Mouse (Mus musculus) neutrophil, adult 83 days (primary cell): ENCODE measurements around the gene Zfp358. TPM values are rescaled to one million over a fixed set of nuclear protein-coding genes. Genes with fewer than 3 reads are reported as not detected.

Source experiments
- total RNA-seq, 2 experiments: library from RNA; stranded (reverse); gene quantifications; one replicate each; pipeline ENCODE4 v1.2.4; 2023

Zfp358 gene
- 1 to 10 TPM; 5.0 to 5.5 TPM for total RNA-seq

DNA sequence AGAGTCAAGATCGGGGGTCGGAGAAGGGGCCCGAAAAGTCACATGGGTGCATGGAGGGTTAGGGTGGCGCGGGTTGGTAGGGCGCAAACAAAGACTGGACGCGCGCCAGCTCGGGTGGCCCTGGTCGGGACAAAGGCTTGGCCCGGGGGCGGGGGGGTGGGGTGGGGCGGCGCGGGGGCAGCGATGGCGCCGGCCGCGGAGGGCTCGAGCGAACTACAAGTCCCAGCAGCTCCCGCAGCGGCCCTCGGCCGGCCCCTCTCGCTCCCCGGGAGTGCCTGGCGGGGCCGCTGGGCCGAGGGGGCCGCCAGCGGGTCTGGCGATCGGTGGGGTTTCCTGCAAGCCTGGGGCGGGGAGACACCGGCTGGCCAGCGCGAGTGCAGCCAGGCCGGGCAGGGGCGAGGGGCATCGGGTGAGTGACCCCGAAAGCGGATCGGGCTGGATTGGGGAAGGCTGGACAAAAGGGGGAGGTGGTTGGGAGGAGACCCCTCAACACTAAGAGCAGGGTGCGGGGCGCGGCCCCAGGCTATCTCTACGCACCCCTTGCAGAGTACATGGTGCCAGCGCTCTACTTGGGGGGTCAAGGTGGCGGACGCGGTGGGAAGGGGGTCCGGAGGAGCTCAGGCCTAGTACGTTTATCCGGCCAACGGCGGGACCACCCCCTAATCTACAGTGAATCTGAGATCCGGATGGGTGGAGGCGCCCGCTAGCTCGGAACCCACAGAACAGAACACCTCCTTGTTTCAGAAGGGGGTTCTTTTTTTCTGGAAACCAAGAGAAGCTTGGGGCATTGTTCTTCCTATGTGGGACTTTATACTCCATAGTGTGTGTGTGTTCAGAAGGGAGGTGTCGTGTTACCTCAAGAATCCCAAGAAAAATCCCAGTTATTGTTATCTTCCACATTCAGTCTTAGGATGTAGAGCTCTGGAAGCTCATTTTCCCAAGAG lies at the start of gene Zfp358:
TSS of gene Zfp358 (plus strand) at position 238 of the 944 bp plus-strand sequence.

DNA sequence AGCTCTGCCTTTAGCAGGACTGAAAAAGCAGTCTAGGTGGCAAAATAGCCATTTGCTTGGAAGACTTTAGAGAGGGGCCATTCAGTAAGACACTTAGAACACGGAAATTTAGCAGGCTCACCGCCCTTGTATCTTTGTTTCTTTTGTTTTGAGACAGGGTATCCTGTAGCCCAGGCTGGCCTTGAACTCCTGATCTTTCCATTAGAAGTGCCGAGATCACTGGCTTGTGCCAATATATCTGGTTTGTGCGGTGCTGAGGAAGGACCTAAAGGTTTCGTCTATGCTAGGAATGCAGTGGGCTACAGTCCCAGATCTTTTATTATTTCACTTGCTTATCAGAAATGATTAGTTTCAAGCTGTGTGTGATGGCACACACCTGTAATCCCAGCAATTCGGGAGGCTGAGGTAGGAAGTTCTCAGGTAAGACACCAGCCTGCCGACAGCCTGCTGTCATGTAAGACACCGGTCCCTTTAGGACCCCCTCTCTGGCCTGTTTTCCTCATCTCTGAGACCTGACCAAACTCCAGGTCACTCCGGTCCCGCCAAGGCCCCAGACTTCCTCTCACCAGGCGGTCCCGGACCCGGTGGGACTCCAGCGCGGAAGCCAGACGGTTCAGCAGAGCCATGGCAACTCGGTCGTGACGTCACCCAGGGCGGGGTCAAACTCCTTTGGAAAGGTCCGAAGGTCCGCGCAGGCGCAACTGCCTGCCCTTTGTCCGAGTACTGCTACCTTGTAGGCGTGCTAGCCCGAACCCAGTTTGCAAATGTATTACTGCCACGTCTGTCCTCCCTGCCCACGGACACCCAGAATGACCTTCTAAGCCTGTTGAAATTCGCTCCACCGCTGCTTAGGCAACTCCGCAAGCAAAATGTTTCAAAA lies 25.7 kb upstream of the Zfp358 start, which contains the start of gene Pex11g:
TSS of gene Pex11g (minus strand) at position 675 of the 880 bp plus-strand sequence.

DNA sequence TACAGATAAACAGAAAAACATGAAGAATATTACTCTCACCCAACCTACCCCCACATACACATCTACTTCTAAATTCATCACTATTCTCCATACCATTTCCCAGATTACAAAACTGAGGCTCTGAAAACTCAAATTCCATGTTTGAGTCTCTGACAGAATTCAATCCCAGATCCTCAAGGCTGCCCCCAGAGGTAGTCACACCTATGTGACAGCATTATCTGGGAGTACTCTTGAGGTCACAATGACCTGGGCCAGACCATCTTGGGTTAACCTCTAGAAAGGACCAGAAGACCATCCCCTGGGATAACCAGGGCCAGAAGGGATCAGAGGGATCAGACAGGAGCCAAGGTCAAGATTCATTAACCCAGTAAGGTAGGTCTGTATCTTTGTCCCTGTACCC lies 22.4 kb upstream of the Zfp358 start, which contains the start of gene Tex45:
TSS of gene Tex45 (plus strand) at position 301 of the 400 bp plus-strand sequence.

DNA sequence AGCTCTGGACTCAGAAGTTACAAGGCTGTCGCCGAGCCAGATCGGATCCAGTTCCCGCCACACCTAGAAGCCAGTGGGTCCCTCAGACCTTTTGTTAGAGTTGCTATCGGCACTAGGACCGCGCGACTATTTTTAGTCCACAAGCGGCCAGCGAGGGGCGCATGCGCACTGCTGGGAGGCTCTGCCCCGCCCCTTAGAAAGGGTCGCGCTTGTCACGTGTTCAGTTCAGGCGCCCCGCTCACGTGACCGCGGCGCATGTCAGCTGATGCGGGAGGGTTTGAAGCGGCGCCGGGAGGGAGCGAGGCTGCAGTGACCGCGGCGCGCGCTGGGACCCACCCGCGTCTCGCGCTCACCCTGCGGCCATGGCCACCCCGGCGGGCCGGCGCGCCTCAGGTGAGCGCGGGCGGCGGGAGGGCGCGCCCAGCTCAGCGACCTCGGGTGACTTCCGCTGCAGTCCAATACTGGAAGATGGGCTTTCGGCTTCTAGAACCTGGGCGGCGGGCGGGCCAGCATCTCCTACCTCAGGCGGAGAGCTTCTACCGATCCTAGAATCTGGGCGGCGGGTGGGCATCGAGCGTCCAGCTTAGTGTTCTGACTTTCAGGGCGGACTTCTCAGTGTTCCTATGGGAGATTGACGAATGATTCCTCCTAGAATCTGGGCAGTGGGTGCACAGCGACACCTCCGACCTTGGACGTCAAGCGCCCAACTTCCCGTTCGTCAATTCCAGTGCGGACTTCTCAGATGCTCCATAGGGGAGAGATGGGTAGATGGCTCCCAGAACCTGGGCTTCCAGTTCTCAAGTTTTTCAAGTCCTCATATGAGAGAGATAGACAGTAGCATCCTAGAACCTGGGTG lies 7.5 kb downstream of the Zfp358 start, which contains the start of gene Mcoln1:
TSS of gene Mcoln1 (plus strand) at position 223 of the 856 bp plus-strand sequence.

DNA sequence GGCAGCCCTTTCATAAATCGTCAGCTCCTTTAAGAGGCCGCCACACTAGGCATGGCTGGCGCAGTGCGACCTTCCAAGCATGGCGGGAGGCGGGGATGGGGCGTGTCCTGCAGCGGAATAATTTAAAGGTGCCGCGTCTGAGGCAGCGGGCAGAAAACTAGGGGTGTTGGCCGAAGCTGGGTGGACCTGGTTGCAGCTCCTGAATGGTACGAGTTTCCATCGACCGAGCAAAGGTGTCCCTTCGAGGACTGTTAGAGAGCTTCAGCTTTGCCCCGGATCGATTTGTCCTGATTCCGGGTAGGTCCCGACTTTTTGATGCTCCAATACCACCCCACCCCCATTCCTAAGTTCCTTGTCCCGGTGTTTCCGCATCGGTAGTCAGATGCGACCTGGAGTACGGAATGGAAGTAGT lies 22.3 kb downstream of the Zfp358 start, which contains the start of gene Pnpla6:
TSS of gene Pnpla6 (plus strand) at position 125 of the 412 bp plus-strand sequence.

Other genes with a start within 250 kb of the Zfp358 start
- 10 to 100 TPM; 74.5 to 84.7 TPM for gene Insr, start 213.5 kb upstream of the Zfp358 start, total RNA-seq
- gene A430078G23Rik, start 139.7 kb upstream of the Zfp358 start, total RNA-seq = 10 to 100 TPM; 81.0 to 89.9 TPM
- gene Arhgef18, start 100.1 kb upstream of the Zfp358 start, total RNA-seq = 100 to 1,000 TPM in 1 of 2 experiments, 10 to 100 TPM in 1; 88.5 to 108 TPM
- gene Pex11g, start 25.5 kb upstream of the Zfp358 start, total RNA-seq = under 1 TPM; 0.60 to 0.81 TPM
- under 1 TPM; 0.22 to 0.26 TPM for gene Tex45, start 22.3 kb upstream of the Zfp358 start, total RNA-seq
- gene Mcoln1, start 7.3 kb downstream of the Zfp358 start, total RNA-seq = 10 to 100 TPM; 27.1 to 36.8 TPM
- gene Pnpla6, start 22.2 kb downstream of the Zfp358 start, total RNA-seq = 10 to 100 TPM; 28.1 to 30.0 TPM
- gene C330021F23Rik, start 74.9 kb downstream of the Zfp358 start, total RNA-seq = not detected
- under 1 TPM; 0.11 to 0.68 TPM for gene Camsap3, start 94.2 kb downstream of the Zfp358 start, total RNA-seq
- gene Xab2, start 128.2 kb downstream of the Zfp358 start, total RNA-seq = 10 to 100 TPM; 38.0 to 40.5 TPM
- 100 to 1,000 TPM; 104 to 110 TPM for gene Pet100, start 128.4 kb downstream of the Zfp358 start, total RNA-seq
- gene Pcp2, start 132.4 kb downstream of the Zfp358 start, total RNA-seq = not detected
- 100 to 1,000 TPM; 304 to 323 TPM for gene Stxbp2, start 137.8 kb downstream of the Zfp358 start, total RNA-seq
- gene Retn, start 162.6 kb downstream of the Zfp358 start, total RNA-seq = 1 to 10 TPM; 1.6 to 1.7 TPM
- gene Mcemp1, start 172.6 kb downstream of the Zfp358 start, total RNA-seq = 100 to 1,000 TPM; 317 to 329 TPM
- 1 to 10 TPM; 5.6 to 5.8 TPM for gene Fcor, start 179.2 kb downstream of the Zfp358 start, total RNA-seq
- gene Trappc5, start 183.2 kb downstream of the Zfp358 start, total RNA-seq = 10 to 100 TPM; 11.7 to 14.0 TPM
- under 1 TPM; 0.29 to 0.70 TPM for gene Fcer2a, start 201.0 kb downstream of the Zfp358 start, total RNA-seq
- gene Clec4g, start 227.5 kb downstream of the Zfp358 start, total RNA-seq = not detected